In the genomic region with DNA sequence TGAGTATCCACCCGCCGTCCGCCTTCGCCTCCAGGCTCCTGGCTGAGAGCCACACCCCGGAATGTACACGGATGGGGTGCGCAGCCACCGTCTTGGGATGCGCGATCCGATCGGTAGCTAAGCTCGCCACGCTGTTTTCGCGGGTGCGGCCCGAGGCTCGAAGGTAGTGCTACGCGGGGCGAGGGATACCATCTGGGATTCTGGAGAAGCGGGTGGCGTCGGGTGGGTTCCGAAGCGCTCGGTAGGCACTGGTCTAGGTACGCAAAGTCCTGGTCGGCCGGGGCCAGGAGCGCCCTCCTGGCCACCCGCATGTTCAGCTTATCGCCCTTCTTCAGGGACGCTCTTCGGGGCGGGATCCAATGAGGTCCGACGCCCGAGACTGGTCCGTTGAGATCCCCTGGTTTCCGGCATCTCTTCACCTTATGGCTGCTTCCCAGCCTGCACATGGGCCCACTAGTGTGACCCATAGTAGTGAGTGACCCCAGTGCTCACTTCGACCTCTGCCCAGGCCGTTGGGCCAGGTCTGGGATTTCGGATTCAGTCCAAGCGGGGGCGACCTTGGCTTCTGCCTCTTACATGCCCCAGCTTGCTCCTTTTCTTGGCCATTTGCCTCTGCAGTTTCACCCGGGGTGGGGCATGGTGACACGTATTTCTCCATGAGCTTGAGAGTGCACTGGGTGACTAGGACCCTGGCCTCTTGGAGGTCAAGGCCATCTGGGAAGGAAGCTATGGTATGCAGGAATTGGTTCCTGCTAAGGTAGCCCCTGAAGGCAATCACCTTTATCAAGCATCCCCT, we compare ENCODE assay signal across 8 mouse cellular contexts. TPM values are rescaled to one million over a fixed set of nuclear protein-coding genes. Genes with fewer than 3 reads are reported as not detected.
DNase-seq lines count a peak whose midpoint lies in the region; ATAC-seq and TF ChIP-seq lines count a peak whose summit lies in the region.

No protein-coding gene starts in this region.

- H3K9ac ChIP-seq in embryonic facial prominence, embryonic 11.5 days (replicated peaks; ENCODE audit: low read length), result peak overlapping the region; percentile 4; the same call in 1 of the 2 replicates
- peak overlapping the region; percentile 95 for H3K9ac ChIP-seq in heart, embryonic 13.5 days
- H3K9ac ChIP-seq in kidney, embryonic 14.5 days (ENCODE audit: low read depth, low read length), result peak overlapping the region; percentile 66
- peak overlapping the region; percentile 77 for H3K9ac ChIP-seq in lung, postnatal 0 days (replicated peaks; ENCODE audit: low read depth)
- H3K9ac ChIP-seq in stomach, postnatal 0 days (ENCODE audit: low read length), result peak overlapping the region; percentile 61

- H3K4me1 ChIP-seq in embryonic facial prominence, embryonic 11.5 days (ENCODE audit: control insufficient read depth, insufficient read depth, low read length), result peaks cover 7% of the 10 kb centered on the region
- H3K4me1 ChIP-seq in heart, embryonic 13.5 days, result peaks cover 82% of the 10 kb centered on the region
- peaks cover 34% of the 10 kb centered on the region for H3K4me1 ChIP-seq in kidney, embryonic 14.5 days (ENCODE audit: control insufficient read depth, insufficient read depth, low read length)
- H3K4me1 ChIP-seq in lung, postnatal 0 days (ENCODE audit: insufficient read depth, low read depth, low read length), result peaks cover 31% of the 10 kb centered on the region
- peaks cover 3% of the 10 kb centered on the region; the same call in 1 of the 2 replicates for H3K4me1 ChIP-seq in stomach, postnatal 0 days (replicated peaks; ENCODE audit: control insufficient read depth, insufficient read depth)

- no peak for DNase-seq in layer of hippocampus, adult 2 months (ENCODE audit: low spot score in 2 of 2)
- DNase-seq in layer of hippocampus, adult 18-20 months (ENCODE audit: low spot score in 2 of 2), result no peak
- DNase-seq in embryonic facial prominence, embryonic 11.5 days (ENCODE audit: low spot score), result no peak
- peak; percentile 42 for DNase-seq in lung, postnatal 0 days (ENCODE audit: low spot score)
- DNase-seq in stomach, postnatal 0 days (ENCODE audit: low spot score), result no peak
- no peak for DNase-seq in frontal cortex, adult 2 months (ENCODE audit: extremely low spot score in 1 of 2, low spot score in 1 of 2)

- peak overlapping the region; percentile 88 for H3K27ac ChIP-seq in layer of hippocampus, adult 2 months
- no peak overlapping the region for H3K27ac ChIP-seq in embryonic facial prominence, embryonic 11.5 days (replicated peaks; ENCODE audit: low read depth, low read length)
- peak overlapping the region; percentile 99 for H3K27ac ChIP-seq in heart, embryonic 13.5 days (replicated peaks)
- peak overlapping the region; percentile 47; the same call in 1 of the 2 replicates for H3K27ac ChIP-seq in kidney, embryonic 14.5 days (ENCODE audit: low read depth, low read length)
- peak overlapping the region; percentile 97 for H3K27ac ChIP-seq in lung, postnatal 0 days (ENCODE audit: low read length)
- peak overlapping the region; percentile 82 for H3K27ac ChIP-seq in stomach, postnatal 0 days (replicated peaks)

- H3K4me3 ChIP-seq in layer of hippocampus, adult 2 months, result peak overlapping the region; percentile 74
- peak overlapping the region; percentile 43 for H3K4me3 ChIP-seq in embryonic facial prominence, embryonic 11.5 days (ENCODE audit: low read depth, low read length)
- peak overlapping the region; percentile 82 for H3K4me3 ChIP-seq in heart, embryonic 13.5 days
- peak overlapping the region; percentile 54 for H3K4me3 ChIP-seq in kidney, embryonic 14.5 days (ENCODE audit: low read length)
- H3K4me3 ChIP-seq in lung, postnatal 0 days (ENCODE audit: low read depth, low read length), result peak overlapping the region; percentile 72
- peak overlapping the region; percentile 55 for H3K4me3 ChIP-seq in stomach, postnatal 0 days (ENCODE audit: low read depth, low read length)

- peaks cover 14% of the 10 kb centered on the region for H3K27me3 ChIP-seq in embryonic facial prominence, embryonic 11.5 days (ENCODE audit: control insufficient read depth, insufficient read depth, low read length)
- no peaks in the 10 kb centered on the region for H3K27me3 ChIP-seq in heart, embryonic 13.5 days (replicated peaks)
- 0 out of 2 replicates have a peak, but pooled peaks cover 7% of the 10 kb centered on the region for H3K27me3 ChIP-seq in kidney, embryonic 14.5 days (ENCODE audit: control insufficient read depth, insufficient read depth, low read length)
- H3K27me3 ChIP-seq in lung, postnatal 0 days (replicated peaks; ENCODE audit: insufficient read depth, low read length), result no peaks in the 10 kb centered on the region
- no peaks in the 10 kb centered on the region for H3K27me3 ChIP-seq in stomach, postnatal 0 days (ENCODE audit: control insufficient read depth, insufficient read depth, low read length)

- H3K36me3 ChIP-seq in embryonic facial prominence, embryonic 11.5 days (replicated peaks; ENCODE audit: control insufficient read depth, insufficient read depth, low read depth, low read length), result peaks cover 9% of the 10 kb centered on the region
- peaks cover 52% of the 10 kb centered on the region for H3K36me3 ChIP-seq in heart, embryonic 13.5 days
- H3K36me3 ChIP-seq in kidney, embryonic 14.5 days (ENCODE audit: control insufficient read depth, insufficient read depth, low read length), result peaks cover 30% of the 10 kb centered on the region
- H3K36me3 ChIP-seq in lung, postnatal 0 days (ENCODE audit: insufficient read depth, low read length), result peaks cover 17% of the 10 kb centered on the region
- H3K36me3 ChIP-seq in stomach, postnatal 0 days (ENCODE audit: control insufficient read depth, insufficient read depth, low read length), result peaks cover 11% of the 10 kb centered on the region

- peak overlapping the region; percentile 79 for H3K4me2 ChIP-seq in embryonic facial prominence, embryonic 11.5 days (ENCODE audit: low read depth, low read length)
- peak overlapping the region; percentile 93 for H3K4me2 ChIP-seq in heart, embryonic 13.5 days
- peak overlapping the region; percentile 65 for H3K4me2 ChIP-seq in kidney, embryonic 14.5 days (replicated peaks; ENCODE audit: low read depth, low read length)
- H3K4me2 ChIP-seq in lung, postnatal 0 days (replicated peaks; ENCODE audit: low read depth, low read length), result peak overlapping the region; percentile 69
- peak overlapping the region; percentile 78 for H3K4me2 ChIP-seq in stomach, postnatal 0 days (replicated peaks; ENCODE audit: low read depth)

- no peak for TF ChIP-seq EP300 in lung, postnatal 0 days (IDR thresholded peaks at IDR 0.05)
- TF ChIP-seq EP300 in stomach, postnatal 0 days (optimal IDR thresholded peaks at IDR 0.05), result no peak

- no peaks in the 10 kb centered on the region for H3K9me3 ChIP-seq in embryonic facial prominence, embryonic 11.5 days (replicated peaks; ENCODE audit: control insufficient read depth, low read length)
- H3K9me3 ChIP-seq in heart, embryonic 13.5 days, result no peaks in the 10 kb centered on the region
- no peaks in the 10 kb centered on the region for H3K9me3 ChIP-seq in kidney, embryonic 14.5 days (ENCODE audit: control insufficient read depth, low read length)
- H3K9me3 ChIP-seq in lung, postnatal 0 days (ENCODE audit: low read length), result no peaks in the 10 kb centered on the region
- no peaks in the 10 kb centered on the region for H3K9me3 ChIP-seq in stomach, postnatal 0 days (ENCODE audit: control insufficient read depth, low read length)

- no peak for TF ChIP-seq CTCF in layer of hippocampus, adult 2 months (conservative IDR thresholded peaks at IDR 0.05)
- TF ChIP-seq CTCF in lung, postnatal 0 days (IDR thresholded peaks at IDR 0.05), result 0 out of 2 replicates have a peak, but pooled peaks have one; percentile 9
- no peak for TF ChIP-seq CTCF in stomach, postnatal 0 days (IDR thresholded peaks at IDR 0.05; ENCODE audit: low read depth)

- ATAC-seq in embryonic facial prominence, embryonic 11.5 days (replicated peaks; ENCODE audit: insufficient number of reproducible peaks, low FRiP score, low TSS enrichment, low read depth), result peak; percentile 2
- ATAC-seq in heart, embryonic 13.5 days (ENCODE audit: extremely low read depth, insufficient number of reproducible peaks, low FRiP score, low TSS enrichment), result 0 out of 2 replicates have a peak, but pooled peaks have one; percentile 1
- no peak; the same call in 1 of the 2 replicates for ATAC-seq in kidney, embryonic 14.5 days (ENCODE audit: low FRiP score, low TSS enrichment)
- ATAC-seq in lung, postnatal 0 days, result no peak
- no peak for ATAC-seq in stomach, postnatal 0 days (ENCODE audit: low FRiP score, low TSS enrichment)

- 3% methylated on average over 49 of the region's 49 CpGs for WGBS in embryonic facial prominence, embryonic 11.5 days
- WGBS in heart, embryonic 13.5 days, result 1% methylated on average over 49 of the region's 49 CpGs
- 4% methylated on average over 48 of the region's 49 CpGs for WGBS in kidney, embryonic 14.5 days
- 2% methylated on average over 49 of the region's 49 CpGs for WGBS in lung, postnatal 0 days
- WGBS in stomach, postnatal 0 days, result 3% methylated on average over 47 of the region's 49 CpGs

RNA-seq across cellular contexts. Expression of a gene that starts 0.8 kb away (rescaled TPM):
- 10 to 100 TPM; 90.3 to 99.5 TPM for total RNA-seq in layer of hippocampus, adult 2 months (2021)
- 100 to 1,000 TPM in 1 of 2 experiments, 10 to 100 TPM in 1; 91.2 to 107 TPM for total RNA-seq in layer of hippocampus, adult 18-20 months (2021)
- 72.7 and 83.3 TPM in 2 replicates for polyA plus RNA-seq in embryonic facial prominence, embryonic 11.5 days (2014; fragmentation: Nextera tagmentation; extraction: Ambion mirVana)
- 1,302 and 1,499 TPM in 2 replicates for polyA plus RNA-seq in heart, embryonic 13.5 days (2015; fragmentation: Nextera tagmentation; extraction: Ambion mirVana)
- 162 and 174 TPM in 2 replicates for polyA plus RNA-seq in kidney, embryonic 14.5 days (2014; fragmentation: Nextera tagmentation; extraction: Ambion mirVana)
- polyA plus RNA-seq in lung, postnatal 0 days (2015; fragmentation: Nextera tagmentation; extraction: Ambion mirVana), result 1,357 and 1,498 TPM in 2 replicates
- 106 and 112 TPM in 2 replicates for polyA plus RNA-seq in stomach, postnatal 0 days (2015; fragmentation: Nextera tagmentation; extraction: Ambion mirVana)
- polyA plus RNA-seq in frontal cortex, adult 2 months (2012; rRNA removed), result 249 and 252 TPM in 2 replicates

RNA-seq across cellular contexts. Expression of a gene that starts 5.3 kb away (rescaled TPM):
- 10 to 100 TPM; 11.9 to 12.9 TPM for total RNA-seq in layer of hippocampus, adult 2 months (2021)
- 10 to 100 TPM in 1 of 2 experiments, 1 to 10 TPM in 1; 9.5 to 10.3 TPM for total RNA-seq in layer of hippocampus, adult 18-20 months (2021)
- 63.5 and 72.1 TPM in 2 replicates for polyA plus RNA-seq in embryonic facial prominence, embryonic 11.5 days (2014; fragmentation: Nextera tagmentation; extraction: Ambion mirVana)
- polyA plus RNA-seq in heart, embryonic 13.5 days (2015; fragmentation: Nextera tagmentation; extraction: Ambion mirVana), result 408 and 464 TPM in 2 replicates
- polyA plus RNA-seq in kidney, embryonic 14.5 days (2014; fragmentation: Nextera tagmentation; extraction: Ambion mirVana), result 194 and 281 TPM in 2 replicates
- polyA plus RNA-seq in lung, postnatal 0 days (2015; fragmentation: Nextera tagmentation; extraction: Ambion mirVana), result 1,321 and 1,744 TPM in 2 replicates
- polyA plus RNA-seq in stomach, postnatal 0 days (2015; fragmentation: Nextera tagmentation; extraction: Ambion mirVana), result 585 and 865 TPM in 2 replicates
- 87.6 and 94.9 TPM in 2 replicates for polyA plus RNA-seq in frontal cortex, adult 2 months (2012; rRNA removed)

RNA-seq across cellular contexts. Expression of a gene that starts 15.4 kb away (rescaled TPM):
- total RNA-seq in layer of hippocampus, adult 2 months (2021), result 1 to 10 TPM; 1.3 to 1.4 TPM
- total RNA-seq in layer of hippocampus, adult 18-20 months (2021), result under 1 TPM; 0.91 to 0.97 TPM
- polyA plus RNA-seq in embryonic facial prominence, embryonic 11.5 days (2014; fragmentation: Nextera tagmentation; extraction: Ambion mirVana), result 26.4 and 27.4 TPM in 2 replicates
- polyA plus RNA-seq in heart, embryonic 13.5 days (2015; fragmentation: Nextera tagmentation; extraction: Ambion mirVana), result 20.6 and 21.8 TPM in 2 replicates
- polyA plus RNA-seq in kidney, embryonic 14.5 days (2014; fragmentation: Nextera tagmentation; extraction: Ambion mirVana), result 33.0 and 37.4 TPM in 2 replicates
- 2.5 and 2.6 TPM in 2 replicates for polyA plus RNA-seq in lung, postnatal 0 days (2015; fragmentation: Nextera tagmentation; extraction: Ambion mirVana)
- polyA plus RNA-seq in stomach, postnatal 0 days (2015; fragmentation: Nextera tagmentation; extraction: Ambion mirVana), result 5.7 and 6.0 TPM in 2 replicates
- 1.1 and 1.8 TPM in 2 replicates for polyA plus RNA-seq in frontal cortex, adult 2 months (2012; rRNA removed)

RNA-seq across cellular contexts. Expression of a gene that starts 42.7 kb away (rescaled TPM):
- 10 to 100 TPM; 76.0 to 76.9 TPM for total RNA-seq in layer of hippocampus, adult 2 months (2021)
- total RNA-seq in layer of hippocampus, adult 18-20 months (2021), result 10 to 100 TPM; 69.6 to 75.6 TPM
- 18.7 and 20.7 TPM in 2 replicates for polyA plus RNA-seq in embryonic facial prominence, embryonic 11.5 days (2014; fragmentation: Nextera tagmentation; extraction: Ambion mirVana)
- polyA plus RNA-seq in heart, embryonic 13.5 days (2015; fragmentation: Nextera tagmentation; extraction: Ambion mirVana), result 11.2 and 11.9 TPM in 2 replicates
- 23.0 and 26.2 TPM in 2 replicates for polyA plus RNA-seq in kidney, embryonic 14.5 days (2014; fragmentation: Nextera tagmentation; extraction: Ambion mirVana)
- 10.5 and 12.2 TPM in 2 replicates for polyA plus RNA-seq in lung, postnatal 0 days (2015; fragmentation: Nextera tagmentation; extraction: Ambion mirVana)
- 4.9 and 5.3 TPM in 2 replicates for polyA plus RNA-seq in stomach, postnatal 0 days (2015; fragmentation: Nextera tagmentation; extraction: Ambion mirVana)
- 66.4 and 69.3 TPM in 2 replicates for polyA plus RNA-seq in frontal cortex, adult 2 months (2012; rRNA removed)

RNA-seq across cellular contexts. Expression of a gene that starts 44.9 kb away (rescaled TPM):
- 10 to 100 TPM; 19.7 to 20.7 TPM for total RNA-seq in layer of hippocampus, adult 2 months (2021)
- 10 to 100 TPM; 19.4 to 25.4 TPM for total RNA-seq in layer of hippocampus, adult 18-20 months (2021)
- 5.7 and 8.9 TPM in 2 replicates for polyA plus RNA-seq in embryonic facial prominence, embryonic 11.5 days (2014; fragmentation: Nextera tagmentation; extraction: Ambion mirVana)
- 2.8 and 3.1 TPM in 2 replicates for polyA plus RNA-seq in heart, embryonic 13.5 days (2015; fragmentation: Nextera tagmentation; extraction: Ambion mirVana)
- 4.2 and 13.9 TPM in 2 replicates for polyA plus RNA-seq in kidney, embryonic 14.5 days (2014; fragmentation: Nextera tagmentation; extraction: Ambion mirVana)
- 1.2 TPM in 2 replicates for polyA plus RNA-seq in lung, postnatal 0 days (2015; fragmentation: Nextera tagmentation; extraction: Ambion mirVana)
- polyA plus RNA-seq in stomach, postnatal 0 days (2015; fragmentation: Nextera tagmentation; extraction: Ambion mirVana), result 4.2 and 4.6 TPM in 2 replicates
- 40.3 and 42.0 TPM in 2 replicates for polyA plus RNA-seq in frontal cortex, adult 2 months (2012; rRNA removed)

Comparison
In these comparisons a context has a peak if more than half of its experiments do, and no peak if none do; other contexts are left out.
1. ATAC-seq: peak in embryonic facial prominence, embryonic 11.5 days (single experiment) and heart, embryonic 13.5 days (single experiment); none in kidney, embryonic 14.5 days (single experiment), lung, postnatal 0 days (single experiment) and stomach, postnatal 0 days (single experiment).
2. H3K9ac ChIP-seq: peak in every context shown above with its lines; median percentile 95 in heart, embryonic 13.5 days; 77 in lung, postnatal 0 days; 66 in kidney, embryonic 14.5 days; 61 in stomach, postnatal 0 days; 4 in embryonic facial prominence, embryonic 11.5 days.
3. Peak in every context shown above with its lines, with median percentiles within 50 percentile points of each other: H3K4me3 ChIP-seq and H3K4me2 ChIP-seq.